Mouse (Mus musculus) G1E (cell line): ENCODE data around the gene Cox17. TPM values are rescaled to one million over a fixed set of nuclear protein-coding genes. Genes with fewer than 3 reads are reported as not detected.

Source experiments
- ATAC-seq: 2 replicates; pipeline ENCODE4 v1.8.0; 2016; ENCODE audit warnings: mild to moderate bottlenecking; ENCODE audit not compliant: insufficient number of reproducible peaks, poor library complexity, low FRiP score, severe bottlenecking; ENCODE audit errors: extremely low read depth
- DNase-seq: peaks from one replicate; pipeline ENCODE4 v3.0.0; 2012; ENCODE audit warnings: low spot score
- H3K27me3 ChIP-seq: 2 replicates; pipeline ENCODE4 v1.6.1; 2012; ENCODE audit warnings: mild to moderate bottlenecking, low read length, inconsistent platforms; ENCODE audit not compliant: insufficient read depth
- H3K36me3 ChIP-seq: replicated peaks from 2 replicates; pipeline ENCODE3; 2012; ENCODE audit warnings: mild to moderate bottlenecking, inconsistent platforms
- H3K4me1 ChIP-seq: 2 replicates; pipeline ENCODE4 v1.6.1; 2012; ENCODE audit warnings: low read depth, low read length, inconsistent platforms, mixed read lengths; ENCODE audit not compliant: insufficient read depth
- H3K4me3 ChIP-seq: 2 replicates; pipeline ENCODE4 v1.5.1; 2012; ENCODE audit warnings: low read depth, mild to moderate bottlenecking, inconsistent platforms, low read length, moderate library complexity, mixed read lengths
- H3K9me3 ChIP-seq: replicated peaks from 2 replicates; pipeline ENCODE4 v1.6.1; 2012; ENCODE audit warnings: inconsistent platforms
- CTCF ChIP-seq: IDR thresholded peaks from 2 replicates; pipeline ENCODE4 v1.5.1; 2012; ENCODE audit warnings: low read depth, low read length, inconsistent platforms, mixed read lengths
- GATA1 ChIP-seq: IDR thresholded peaks from 2 replicates; pipeline ENCODE4 v1.6.1; 2012; ENCODE audit warnings: borderline replicate concordance, low read length, inconsistent platforms, mixed read lengths
- GATA2 ChIP-seq: IDR thresholded peaks from 2 replicates; pipeline ENCODE4 v1.6.1; 2012; ENCODE audit warnings: low read depth, low read length, inconsistent platforms, borderline replicate concordance
- POLR2AphosphoS5 ChIP-seq: IDR thresholded peaks from 2 replicates; pipeline ENCODE4 v1.6.1; 2012; ENCODE audit warnings: low read depth, low read length, inconsistent platforms; ENCODE audit not compliant: insufficient replicate concordance
- TAL1 ChIP-seq: conservative IDR thresholded peaks from 2 replicates; pipeline ENCODE4 v1.6.1; 2012; ENCODE audit warnings: low read depth, low read length, inconsistent platforms, mixed read lengths
- polyA plus RNA-seq: library from polyadenylated mRNA; stranded (reverse); fragments of >175 nt; gene quantifications from 2 replicates; pipeline ENCODE4 v1.2.3, GENCODE M21; 2012
- total RNA-seq, 2 experiments: library from RNA; stranded (forward) in 1 of 2; stranded (reverse) in 1 of 2; fragments of 200-1000 nt in 1 of 2; fragments of >200 nt in 1 of 2; fragmentation: Nextera tagmentation in 1 of 2; gene quantifications; 2 replicates each; pipeline ENCODE4 v1.2.3; 2014 to 2017

Cox17 gene
- total and polyA plus RNA-seq, 3 experiments, result 210 to 871 (median 234) TPM

- no peak for ATAC-seq
Observed at GRCm38 (mm10) chr16:38307651-38308050, 39.1 kb upstream of the Cox17 start.

GRCm38 (mm10) chr16:38308195-38308594, 38.6 kb upstream of the Cox17 start:
- Histone ChIP-seq H3K9me3 (no peaks in the 10 kb centered on the region), H3K36me3 (no peaks in the 10 kb centered on the region), H3K4me1 (peaks cover 5% of the 10 kb centered on the region), H3K27me3 (peaks cover 37% of the 10 kb centered on the region), H3K4me3 (no peak overlapping the region)
- TF ChIP-seq GATA2 (no peak), TAL1 (no peak), CTCF (no peak)
- ATAC-seq (no peak), DNase-seq (no peak)

More at GRCm38 (mm10) chr16:38307651-38308050, 39.1 kb upstream of the Cox17 start:
- Histone ChIP-seq H3K4me3 (no peak overlapping the region), H3K27me3 (peaks cover 37% of the 10 kb centered on the region), H3K4me1 (peaks cover 5% of the 10 kb centered on the region), H3K36me3 (no peaks in the 10 kb centered on the region), H3K9me3 (no peaks in the 10 kb centered on the region)
- no peak for DNase-seq
- TF ChIP-seq POLR2AphosphoS5 (no peak), TAL1 (no peak), GATA2 (no peak), GATA1 (no peak), CTCF (no peak)

GRCm38 (mm10) chr16:38318492-38318891, 28.3 kb upstream of the Cox17 start:
- no peak for ATAC-seq
- no peak for TF ChIP-seq GATA1
- TF ChIP-seq TAL1, result no peak
- TF ChIP-seq POLR2AphosphoS5, result no peak
- TF ChIP-seq GATA2, result no peak
- no peak for TF ChIP-seq CTCF
- no peak for DNase-seq
- no peaks in the 10 kb centered on the region for H3K36me3 ChIP-seq
- no peak overlapping the region for H3K4me3 ChIP-seq
- H3K4me1 ChIP-seq, result peaks cover 3% of the 10 kb centered on the region; the same call in 1 of the 2 replicates
- no peaks in the 10 kb centered on the region for H3K9me3 ChIP-seq
- H3K27me3 ChIP-seq, result peaks cover 6% of the 10 kb centered on the region; the same call in 1 of the 2 replicates

GRCm38 (mm10) chr16:38319087-38319486, 27.7 kb upstream of the Cox17 start:
- Histone ChIP-seq H3K36me3 (no peaks in the 10 kb centered on the region), H3K4me1 (peaks cover 3% of the 10 kb centered on the region; the same call in 1 of the 2 replicates), H3K27me3 (peaks cover 10% of the 10 kb centered on the region; the same call in 1 of the 2 replicates), H3K4me3 (no peak overlapping the region), H3K9me3 (no peaks in the 10 kb centered on the region)
- DNase-seq (no peak), ATAC-seq (no peak)
- no peak for TF ChIP-seq POLR2AphosphoS5
- no peak for TF ChIP-seq GATA2
- no peak for TF ChIP-seq CTCF
- TF ChIP-seq TAL1, result no peak
- TF ChIP-seq GATA1, result no peak

GRCm38 (mm10) chr16:38321452-38321935, 25.3 kb upstream of the Cox17 start:
- no peak for ATAC-seq

GRCm38 (mm10) chr16:38324311-38324710, 22.5 kb upstream of the Cox17 start:
- Histone ChIP-seq H3K36me3 (no peaks in the 10 kb centered on the region), H3K4me1 (peaks cover 3% of the 10 kb centered on the region; the same call in 1 of the 2 replicates), H3K27me3 (peaks cover 15% of the 10 kb centered on the region; the same call in 1 of the 2 replicates), H3K9me3 (peaks cover 1% of the 10 kb centered on the region; the same call in 1 of the 2 replicates), H3K4me3 (no peak overlapping the region)
- ATAC-seq, result no peak
- no peak for TF ChIP-seq POLR2AphosphoS5
- TF ChIP-seq TAL1, result no peak
- no peak for TF ChIP-seq GATA2
- TF ChIP-seq CTCF, result no peak
- DNase-seq, result no peak

More at GRCm38 (mm10) chr16:38321452-38321935, 25.3 kb upstream of the Cox17 start:
- H3K9me3 ChIP-seq, result no peaks in the 10 kb centered on the region
- DNase-seq, result no peak
- no peak overlapping the region for H3K4me3 ChIP-seq
- TF ChIP-seq GATA1, result no peak
- no peak for TF ChIP-seq GATA2
- TF ChIP-seq POLR2AphosphoS5, result no peak
- TF ChIP-seq CTCF, result no peak
- no peak for TF ChIP-seq TAL1
- H3K36me3 ChIP-seq, result no peaks in the 10 kb centered on the region
- H3K4me1 ChIP-seq, result peaks cover 3% of the 10 kb centered on the region; the same call in 1 of the 2 replicates
- H3K27me3 ChIP-seq, result peaks cover 15% of the 10 kb centered on the region; the same call in 1 of the 2 replicates
